Mouse (Mus musculus): ENCODE results near the gene Pik3ap1.

GRCm38 (mm10) chr19:41279724-41280244 is 105.1 kb downstream of the Pik3ap1 start:
- TF ChIP-seq REST (IDR thresholded peaks at IDR 0.05; ENCODE audit: insufficient read depth, insufficient read length) (no peak), POLR2A (IDR thresholded peaks at IDR 0.05; ENCODE audit: insufficient read length, low read depth) (no peak), USF1 (IDR thresholded peaks at IDR 0.05; ENCODE audit: low read depth) (no peak), MAX (IDR thresholded peaks at IDR 0.05; ENCODE audit: low read depth) (no peak), MYOG (IDR thresholded peaks at IDR 0.05; ENCODE audit: control insufficient read depth in 1 of 3, insufficient read depth in 1 of 3, insufficient read length in 2 of 3, low read depth in 2 of 3) (peak in 1 of 3 experiments; percentile 65), POLR2AphosphoS2 (IDR thresholded peaks at IDR 0.05; ENCODE audit: insufficient read length, low read depth) (no peak), TCF12 (IDR thresholded peaks at IDR 0.05; ENCODE audit: insufficient read depth, poor library complexity, severe bottlenecking) (no peak)
